Mouse (Mus musculus) bone marrow, adult 2 months (tissue): ENCODE measurements around the gene Helz. TPM values are rescaled to one million over a fixed set of nuclear protein-coding genes. Genes with fewer than 3 reads are reported as not detected.

Experiments used
- H3K27ac ChIP-seq: fragments of 200-500 bp; 2 replicates; pipeline ENCODE4 v1.5.1; 2012; ENCODE audit warnings: low read depth, mild to moderate bottlenecking, control low read depth, inconsistent platforms, low read length; ENCODE audit not compliant: control insufficient read depth, poor library complexity, insufficient read depth
- H3K4me1 ChIP-seq: fragments of 200-500 bp; 2 replicates; pipeline ENCODE4 v1.6.1; 2011; ENCODE audit warnings: low read length; ENCODE audit not compliant: control insufficient read depth, insufficient read depth
- H3K4me3 ChIP-seq: fragments of 200-500 bp; replicated peaks from 2 replicates; pipeline ENCODE3; 2011; ENCODE audit warnings: mild to moderate bottlenecking, low read depth, low read length, control low read depth; ENCODE audit not compliant: control insufficient read depth
- CTCF ChIP-seq: fragments of 200-500 bp; IDR thresholded peaks from 2 replicates; pipeline ENCODE4 v1.5.1; 2011; ENCODE audit warnings: low read length, control low read depth; ENCODE audit not compliant: control insufficient read depth, insufficient read depth
- POLR2A ChIP-seq: fragments of 200-500 bp; IDR thresholded peaks from 2 replicates; pipeline ENCODE4 v1.6.1; 2011; ENCODE audit warnings: low read depth, mild to moderate bottlenecking, control low read depth, low read length, borderline replicate concordance; ENCODE audit not compliant: control insufficient read depth
- WGBS: fragments of 180-500 bp; shearing (Covaris S2); methylation state at CpG from one replicate; pipeline ENCODE4 v1.1.7; 2018; 5-methylcytosine and 5-hydroxymethylcytosine counted together
- polyA plus RNA-seq: library from polyadenylated mRNA; stranded (reverse); fragments of >200 nt; gene quantifications from 2 replicates; pipeline ENCODE4 v1.2.4, GENCODE M21; 2011; ENCODE audit warnings: low replicate concordance; ENCODE audit not compliant: missing spikeins, insufficient read depth, insufficient read length

Helz gene
- polyA plus RNA-seq, 1 experiment, result 25.7 TPM

DNA sequence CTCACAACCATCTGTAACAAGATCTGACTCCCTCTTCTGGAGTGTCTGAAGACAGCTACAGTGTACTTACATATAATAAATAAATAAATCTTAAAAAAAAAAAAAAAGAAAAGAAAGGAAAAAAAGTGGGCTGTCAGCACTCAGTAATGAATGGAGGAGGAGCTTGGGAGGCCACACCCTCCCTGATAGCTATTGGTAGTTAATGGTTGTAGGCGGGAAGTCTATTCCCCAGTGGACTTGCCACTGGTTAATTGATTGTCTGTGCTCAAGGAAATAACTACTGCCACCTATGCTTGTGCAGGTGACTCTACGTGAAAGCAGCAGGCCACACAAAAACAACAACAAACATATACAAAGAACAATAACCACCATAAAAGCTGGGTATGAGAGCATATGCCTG, 31.3 kb upstream of the Helz start:
- Histone ChIP-seq H3K4me3 (no peak overlapping the region), H3K4me1 (no peaks in the 10 kb centered on the region), H3K27ac (no peak overlapping the region)
- no peak for TF ChIP-seq CTCF
- TF ChIP-seq POLR2A, result no peak
- 83% methylated on average over 2 of the region's 2 CpGs for WGBS

- H3K4me3 ChIP-seq, result no peak overlapping the region
- 72% methylated on average over 5 of the region's 5 CpGs for WGBS
- TF ChIP-seq POLR2A (no peak), CTCF (no peak)
Measured at GRCm38 (mm10) chr11:107518645-107519429, 28.9 kb upstream of the Helz start.

DNA sequence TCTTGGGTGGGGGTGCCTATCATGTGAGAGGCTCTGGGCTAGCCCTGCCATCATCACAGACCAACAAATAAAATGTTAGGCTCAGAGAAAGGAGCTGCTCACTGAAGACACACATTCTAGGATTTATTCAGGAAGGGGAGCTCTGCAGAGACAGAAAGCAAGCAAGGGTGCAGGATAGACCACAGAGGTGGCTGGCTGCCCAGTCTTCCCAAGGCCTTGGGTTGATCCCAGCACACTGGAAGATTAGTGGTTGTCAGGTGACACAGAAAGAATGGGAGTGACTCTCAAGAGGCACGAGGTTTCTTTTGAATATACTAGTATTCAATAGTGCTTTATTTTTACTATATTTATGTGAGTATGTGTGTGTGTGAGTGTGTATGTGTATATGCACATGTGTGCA, 26.6 kb upstream of the Helz start:
- 64% methylated on average over 1 of the region's 1 CpGs for WGBS
- no peak for TF ChIP-seq POLR2A
- Histone ChIP-seq H3K27ac (no peak overlapping the region), H3K4me1 (no peaks in the 10 kb centered on the region; the same call in 1 of the 2 replicates), H3K4me3 (no peak overlapping the region)

More at GRCm38 (mm10) chr11:107518645-107519429, 28.9 kb upstream of the Helz start:
- no peaks in the 10 kb centered on the region for H3K4me1 ChIP-seq
- no peak overlapping the region for H3K27ac ChIP-seq

DNA sequence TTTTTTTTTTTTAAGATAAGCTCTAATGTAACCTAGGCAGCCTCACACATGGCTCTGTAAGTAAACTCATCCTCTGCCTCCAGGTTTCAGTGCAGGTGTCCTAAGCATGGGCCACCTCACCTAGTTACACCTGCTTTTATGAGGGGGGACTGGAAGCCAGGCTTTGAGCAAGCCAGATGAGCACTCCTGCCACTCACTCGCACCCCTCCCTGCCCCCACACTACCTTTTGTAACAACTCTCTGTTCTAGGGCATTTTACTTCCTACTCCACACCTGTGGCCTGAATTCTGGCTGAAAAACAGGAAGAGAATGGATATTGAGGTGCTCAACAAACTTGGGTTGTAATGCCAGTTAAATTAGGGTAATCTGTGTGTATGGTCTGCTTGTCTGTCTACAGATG, 22.8 kb upstream of the Helz start:
- 71% methylated on average over 1 of the region's 1 CpGs for WGBS

DNA sequence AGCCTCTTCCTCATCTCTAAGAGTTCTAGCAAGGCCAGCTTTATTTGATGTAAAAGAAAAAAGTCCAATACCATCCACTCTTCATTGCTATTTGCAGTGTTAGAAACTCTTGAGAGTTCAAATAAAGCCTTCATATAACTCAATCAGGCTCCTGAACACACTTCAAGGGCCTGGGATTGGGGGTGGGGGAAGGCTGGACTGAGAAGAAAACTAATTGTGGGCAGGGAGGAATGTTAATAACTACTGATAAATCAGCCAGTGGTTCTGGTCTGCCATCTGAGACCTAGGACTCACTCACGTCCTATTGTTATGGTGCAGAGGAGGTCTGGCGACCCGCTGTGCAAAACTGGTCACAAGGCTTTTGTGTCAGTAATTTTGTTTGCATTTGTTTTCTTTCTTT, 20.1 kb upstream of the Helz start:
- Histone ChIP-seq H3K27ac (no peak overlapping the region), H3K4me3 (no peak overlapping the region), H3K4me1 (peaks cover 2% of the 10 kb centered on the region)
- 92% methylated on average over 3 of the region's 3 CpGs for WGBS
- TF ChIP-seq POLR2A, result no peak
- TF ChIP-seq CTCF, result no peak

More for the DNA sequence above, 22.8 kb upstream of the Helz start:
- Histone ChIP-seq H3K27ac (no peak overlapping the region), H3K4me3 (no peak overlapping the region), H3K4me1 (peaks cover 2% of the 10 kb centered on the region)
- TF ChIP-seq CTCF, result no peak
- TF ChIP-seq POLR2A, result no peak

GRCm38 (mm10) chr11:107529320-107529719, 18.4 kb upstream of the Helz start:
- no peak overlapping the region for H3K4me3 ChIP-seq
- TF ChIP-seq CTCF, result no peak
- no peak for TF ChIP-seq POLR2A
- H3K4me1 ChIP-seq, result peaks cover 2% of the 10 kb centered on the region
- H3K27ac ChIP-seq, result no peak overlapping the region
- WGBS, result 3% methylated on average over 8 of the region's 8 CpGs

DNA sequence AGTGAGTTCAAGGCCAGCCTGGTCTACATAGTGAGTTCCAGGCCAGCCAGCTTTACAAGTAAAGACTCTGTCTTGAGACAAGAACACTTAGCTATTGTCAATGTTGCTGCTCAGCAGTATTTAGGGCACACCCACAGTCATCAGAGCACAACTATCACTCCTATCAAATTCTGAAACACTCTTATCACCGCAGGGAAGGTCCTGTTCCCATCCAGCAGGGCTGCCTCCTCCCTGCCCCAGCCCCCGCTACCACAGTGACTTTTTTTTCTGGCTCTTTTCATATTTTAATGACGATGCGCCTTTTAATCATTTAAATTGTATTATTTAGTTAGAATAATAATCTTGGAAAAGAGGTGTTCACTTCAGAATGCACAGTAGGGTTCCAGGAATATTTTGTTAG, 16.3 kb upstream of the Helz start:
- Histone ChIP-seq H3K27ac (no peak overlapping the region), H3K4me3 (no peak overlapping the region), H3K4me1 (peaks cover 2% of the 10 kb centered on the region)
- 68% methylated on average over 4 of the region's 4 CpGs for WGBS
- TF ChIP-seq CTCF (no peak), POLR2A (no peak)

GRCm38 (mm10) chr11:107532271-107532670, 15.5 kb upstream of the Helz start:
- 35% methylated on average over 5 of the region's 5 CpGs for WGBS
- H3K4me1 ChIP-seq, result peaks cover 2% of the 10 kb centered on the region

More at GRCm38 (mm10) chr11:107532271-107532670, 15.5 kb upstream of the Helz start:
- no peak overlapping the region for H3K27ac ChIP-seq
- no peak overlapping the region for H3K4me3 ChIP-seq
- no peak for TF ChIP-seq CTCF
- no peak for TF ChIP-seq POLR2A
